Mouse (Mus musculus) mesoderm, embryonic 11.5 days (tissue): ENCODE results near the gene Rpl41.

Experiments
- DNase-seq: peaks from one replicate; pipeline ENCODE4 v3.0.0-alpha.2; 2012; ENCODE audit warnings: low read depth, low spot score

Rpl41 gene

GRCm38 (mm10) chr10:128548947-128549681 lies at the start of gene Rpl41:
Gene Rpl41 (minus strand): TSS chr10:128549305.
- peak; percentile 95 for DNase-seq

- DNase-seq: no peak
These were observed 49.4 kb upstream of the Rpl41 start for GRCm38 (mm10) chr10:128598476-128598875.

- no peak for DNase-seq
These were observed 43.7 kb upstream of the Rpl41 start for GRCm38 (mm10) chr10:128592797-128593196.

- DNase-seq: no peak
These were observed 42.3 kb upstream of the Rpl41 start for GRCm38 (mm10) chr10:128591436-128591835.

- DNase-seq: peak; percentile 86
These were observed 41.1 kb upstream of the Rpl41 start for GRCm38 (mm10) chr10:128590193-128590690.

- peak; percentile 64 for DNase-seq
These were observed 40.5 kb upstream of the Rpl41 start, which contains the start of gene Erbb3 for GRCm38 (mm10) chr10:128589464-128590192. Gene Erbb3 (minus strand): TSS chr10:128589652.

GRCm38 (mm10) chr10:128588775-128589463 lies 39.8 kb upstream of the Rpl41 start:
- no peak for DNase-seq

GRCm38 (mm10) chr10:128588136-128588535 lies 39.0 kb upstream of the Rpl41 start:
- DNase-seq: no peak

GRCm38 (mm10) chr10:128587697-128588096 lies 38.6 kb upstream of the Rpl41 start:
- no peak for DNase-seq

GRCm38 (mm10) chr10:128587120-128587519 lies 38.0 kb upstream of the Rpl41 start:
- no peak for DNase-seq

GRCm38 (mm10) chr10:128586546-128586945 lies 37.4 kb upstream of the Rpl41 start:
- DNase-seq: peak; percentile 19

- DNase-seq: peak; percentile 23
These were observed 35.3 kb upstream of the Rpl41 start for GRCm38 (mm10) chr10:128584386-128584785.

GRCm38 (mm10) chr10:128583644-128584043 lies 34.5 kb upstream of the Rpl41 start:
- no peak for DNase-seq

- no peak for DNase-seq
These were observed 30.6 kb upstream of the Rpl41 start for GRCm38 (mm10) chr10:128579731-128580130.

GRCm38 (mm10) chr10:128579298-128579697 lies 30.2 kb upstream of the Rpl41 start:
- no peak for DNase-seq

- DNase-seq: no peak
These were observed 29.2 kb upstream of the Rpl41 start for GRCm38 (mm10) chr10:128578330-128578729.

GRCm38 (mm10) chr10:128575063-128575462 lies 26.0 kb upstream of the Rpl41 start:
- DNase-seq: no peak

- DNase-seq: peak; percentile 99
These were observed 16.9 kb upstream of the Rpl41 start, which contains the start of gene Pa2g4 for GRCm38 (mm10) chr10:128565788-128566531. Gene Pa2g4 (minus strand): TSS chr10:128565987.

GRCm38 (mm10) chr10:128565206-128565787 lies 16.2 kb upstream of the Rpl41 start:
- DNase-seq: peak; percentile 24

- DNase-seq: no peak
These were observed 14.4 kb upstream of the Rpl41 start for GRCm38 (mm10) chr10:128563544-128563943.

GRCm38 (mm10) chr10:128556963-128557362 lies 7.9 kb upstream of the Rpl41 start:
- no peak for DNase-seq
